Mouse (Mus musculus): ENCODE data around the gene Disp1. TPM values are rescaled to one million over a fixed set of nuclear protein-coding genes. Genes with fewer than 3 reads are reported as not detected.

The Disp1 gene
- total and polyA plus RNA-seq, 3 experiments: 7.3 to 10.6 (median 8.4) TPM

- Histone ChIP-seq H3K27ac (no peak overlapping the region), H3K79me2 (replicated peaks; ENCODE audit: control insufficient read depth, insufficient read depth, low read length) (0 out of 2 replicates have a peak, but pooled peaks cover 1% of the 10 kb centered on the region), H3K36me3 (ENCODE audit: control insufficient read depth, insufficient read depth, low read length) (no peaks in the 10 kb centered on the region), H3K9ac (ENCODE audit: low read depth, low read length) (no peak overlapping the region), H3K27me3 (ENCODE audit: control insufficient read depth, insufficient read depth, low read length) (no peaks in the 10 kb centered on the region), H3K4me3 (no peak overlapping the region), H3K4me1 (ENCODE audit: control insufficient read depth, insufficient read depth, low read length) (peaks cover 4% of the 10 kb centered on the region)
- intact Hi-C loops (cut with DNase I): no loop called here
- 85% methylated on average over 6 of the region's 6 CpGs for WGBS
- TF ChIP-seq EP300 (IDR thresholded peaks at IDR 0.05; ENCODE audit: insufficient read depth, low read depth, low read length) (no peak), CTCF (IDR thresholded peaks at IDR 0.05) (no peak), POLR2A (IDR thresholded peaks at IDR 0.05; ENCODE audit: insufficient read depth, low read depth, low read length) (no peak)
- DNase-seq: no peak
These were observed 106.8 kb downstream of the Disp1 start for GRCm38 (mm10) chr1:183114554-183114953.

- WGBS: 59% methylated on average over 9 of the region's 9 CpGs
- no peak for DNase-seq
- Histone ChIP-seq H3K27me3 (ENCODE audit: control insufficient read depth, insufficient read depth, low read length) (no peaks in the 10 kb centered on the region), H3K9ac (ENCODE audit: low read depth, low read length) (no peak overlapping the region), H3K27ac (no peak overlapping the region), H3K4me3 (no peak overlapping the region), H3K36me3 (ENCODE audit: control insufficient read depth, insufficient read depth, low read length) (no peaks in the 10 kb centered on the region), H3K79me2 (replicated peaks; ENCODE audit: control insufficient read depth, insufficient read depth, low read length) (0 out of 2 replicates have a peak, but pooled peaks cover 1% of the 10 kb centered on the region), H3K4me1 (ENCODE audit: control insufficient read depth, insufficient read depth, low read length) (peaks cover 4% of the 10 kb centered on the region)
- no peak for TF ChIP-seq POLR2A (IDR thresholded peaks at IDR 0.05; ENCODE audit: insufficient read depth, low read depth, low read length)
- TF ChIP-seq CTCF (IDR thresholded peaks at IDR 0.05): no peak
- TF ChIP-seq EP300 (IDR thresholded peaks at IDR 0.05; ENCODE audit: insufficient read depth, low read depth, low read length): no peak
- intact Hi-C loops (cut with DNase I): no loop called here
These were observed 107.8 kb downstream of the Disp1 start for GRCm38 (mm10) chr1:183113546-183113945.

GRCm38 (mm10) chr1:183107476-183107875, 113.8 kb downstream of the Disp1 start:
- H3K4me1 ChIP-seq (ENCODE audit: control insufficient read depth, insufficient read depth, low read length): no peaks in the 10 kb centered on the region
- H3K4me3 ChIP-seq: no peak overlapping the region
- intact Hi-C loops (cut with DNase I): no loop called here
- H3K9ac ChIP-seq (ENCODE audit: low read depth, low read length): no peak overlapping the region
- no peaks in the 10 kb centered on the region for H3K79me2 ChIP-seq (replicated peaks; ENCODE audit: control insufficient read depth, insufficient read depth, low read length)
- H3K27ac ChIP-seq: no peak overlapping the region
- no peak for DNase-seq
- no peak for TF ChIP-seq CTCF (IDR thresholded peaks at IDR 0.05)
- TF ChIP-seq EP300 (IDR thresholded peaks at IDR 0.05; ENCODE audit: insufficient read depth, low read depth, low read length): no peak
- TF ChIP-seq POLR2A (IDR thresholded peaks at IDR 0.05; ENCODE audit: insufficient read depth, low read depth, low read length): no peak
- H3K36me3 ChIP-seq (ENCODE audit: control insufficient read depth, insufficient read depth, low read length): no peaks in the 10 kb centered on the region
- WGBS: 89% methylated on average over 2 of the region's 2 CpGs
- no peaks in the 10 kb centered on the region for H3K27me3 ChIP-seq (ENCODE audit: control insufficient read depth, insufficient read depth, low read length)

GRCm38 (mm10) chr1:183104696-183105095, 116.6 kb downstream of the Disp1 start:
- Histone ChIP-seq H3K36me3 (ENCODE audit: control insufficient read depth, insufficient read depth, low read length) (no peaks in the 10 kb centered on the region), H3K4me1 (ENCODE audit: control insufficient read depth, insufficient read depth, low read length) (no peaks in the 10 kb centered on the region; the same call in 1 of the 2 replicates), H3K4me3 (no peak overlapping the region), H3K27ac (no peak overlapping the region), H3K79me2 (replicated peaks; ENCODE audit: control insufficient read depth, insufficient read depth, low read length) (no peaks in the 10 kb centered on the region), H3K9ac (ENCODE audit: low read depth, low read length) (no peak overlapping the region), H3K27me3 (ENCODE audit: control insufficient read depth, insufficient read depth, low read length) (no peaks in the 10 kb centered on the region)
- intact Hi-C loops (cut with DNase I): no loop called here
- no peak for TF ChIP-seq EP300 (IDR thresholded peaks at IDR 0.05; ENCODE audit: insufficient read depth, low read depth, low read length)
- TF ChIP-seq CTCF (IDR thresholded peaks at IDR 0.05): no peak
- TF ChIP-seq POLR2A (IDR thresholded peaks at IDR 0.05; ENCODE audit: insufficient read depth, low read depth, low read length): no peak
- WGBS: 82% methylated on average over 5 of the region's 5 CpGs
- DNase-seq: no peak

GRCm38 (mm10) chr1:183102775-183103174, 118.5 kb downstream of the Disp1 start:
- Histone ChIP-seq H3K79me2 (replicated peaks; ENCODE audit: control insufficient read depth, insufficient read depth, low read length) (no peaks in the 10 kb centered on the region), H3K9ac (ENCODE audit: low read depth, low read length) (no peak overlapping the region), H3K4me1 (ENCODE audit: control insufficient read depth, insufficient read depth, low read length) (no peaks in the 10 kb centered on the region; the same call in 1 of the 2 replicates), H3K36me3 (ENCODE audit: control insufficient read depth, insufficient read depth, low read length) (no peaks in the 10 kb centered on the region), H3K27ac (no peak overlapping the region), H3K4me3 (no peak overlapping the region), H3K27me3 (ENCODE audit: control insufficient read depth, insufficient read depth, low read length) (no peaks in the 10 kb centered on the region)
- intact Hi-C loops (cut with DNase I): no loop called here
- DNase-seq: no peak
- no peak for TF ChIP-seq EP300 (IDR thresholded peaks at IDR 0.05; ENCODE audit: insufficient read depth, low read depth, low read length)
- TF ChIP-seq CTCF (IDR thresholded peaks at IDR 0.05): no peak
- no peak for TF ChIP-seq POLR2A (IDR thresholded peaks at IDR 0.05; ENCODE audit: insufficient read depth, low read depth, low read length)
- 85% methylated on average over 3 of the region's 3 CpGs for WGBS

- H3K79me2 ChIP-seq (replicated peaks; ENCODE audit: control insufficient read depth, insufficient read depth, low read length): no peaks in the 10 kb centered on the region
- intact Hi-C loops (cut with DNase I): no loop called here
- no peaks in the 10 kb centered on the region; the same call in 1 of the 2 replicates for H3K4me1 ChIP-seq (ENCODE audit: control insufficient read depth, insufficient read depth, low read length)
- DNase-seq: no peak
- H3K9ac ChIP-seq (ENCODE audit: low read depth, low read length): no peak overlapping the region
- no peak overlapping the region for H3K4me3 ChIP-seq
- H3K27ac ChIP-seq: no peak overlapping the region
- no peaks in the 10 kb centered on the region for H3K27me3 ChIP-seq (ENCODE audit: control insufficient read depth, insufficient read depth, low read length)
- 81% methylated on average over 8 of the region's 8 CpGs for WGBS
- no peaks in the 10 kb centered on the region for H3K36me3 ChIP-seq (ENCODE audit: control insufficient read depth, insufficient read depth, low read length)
- TF ChIP-seq POLR2A (IDR thresholded peaks at IDR 0.05; ENCODE audit: insufficient read depth, low read depth, low read length): no peak
- TF ChIP-seq EP300 (IDR thresholded peaks at IDR 0.05; ENCODE audit: insufficient read depth, low read depth, low read length): no peak
- no peak for TF ChIP-seq CTCF (IDR thresholded peaks at IDR 0.05)
These were observed 119.2 kb downstream of the Disp1 start for GRCm38 (mm10) chr1:183102153-183102552.

Measured in heart, adult 2 months (tissue).